Mouse (Mus musculus) heart, embryonic 14.5 days (tissue): ENCODE measurements around the gene Eral1. TPM values are rescaled to one million over a fixed set of nuclear protein-coding genes. Genes with fewer than 3 reads are reported as not detected.
"Not testable (repeated sequence)": the region's sequence is repeated elsewhere in the genome, so short reads cannot be mapped to it uniquely, and the experiment has no call there.

Experiments used
- ATAC-seq: fragments of 200-750 bp; cut with Nextera tagmentation; 2 replicates; pipeline ENCODE4 v1.8.0; 2017; ENCODE audit warnings: low read depth, moderate TSS enrichment; ENCODE audit not compliant: insufficient number of reproducible peaks, insufficient read depth, low FRiP score
- H3K27ac ChIP-seq, 2 experiments: fragments of 200-500 bp in 1 of 2; fragments of 300-500 bp in 1 of 2; sonication (generic) in 1 of 2; replicated peaks in 1 of 2; 2 replicates each; pipeline ENCODE4 v1.5.1; 2012 to 2014; ENCODE audit warnings: low read depth in 2 of 2, low read length in 2 of 2, control low read depth in 1 of 2, mild to moderate bottlenecking in 1 of 2, mixed read lengths in 1 of 2; ENCODE audit not compliant: control insufficient read depth in 1 of 2, insufficient read depth in 1 of 2
- H3K27me3 ChIP-seq: fragments of 300-500 bp; sonication (generic); 2 replicates; pipeline ENCODE4 v1.6.1; 2014; ENCODE audit warnings: mild to moderate bottlenecking, low read length, control low read depth; ENCODE audit not compliant: control insufficient read depth, insufficient read depth
- H3K36me3 ChIP-seq: fragments of 300-500 bp; sonication (generic); 2 replicates; pipeline ENCODE4 v1.6.1; 2014; ENCODE audit warnings: mild to moderate bottlenecking, control low read depth, low read length, mixed read lengths; ENCODE audit not compliant: control insufficient read depth, insufficient read depth
- H3K4me1 ChIP-seq, 2 experiments: fragments of 200-500 bp in 1 of 2; fragments of 300-500 bp in 1 of 2; sonication (generic) in 1 of 2; 2 replicates each; pipeline ENCODE4 v1.6.1; 2012 to 2014; ENCODE audit warnings: low read length in 2 of 2, control low read depth in 1 of 2, mixed read lengths in 1 of 2; ENCODE audit not compliant: control insufficient read depth in 2 of 2, insufficient read depth in 2 of 2
- H3K4me2 ChIP-seq: fragments of 300-500 bp; sonication (generic); 2 replicates; pipeline ENCODE4 v1.6.1; 2014; ENCODE audit warnings: mild to moderate bottlenecking, low read length
- H3K4me3 ChIP-seq, 2 experiments: fragments of 200-500 bp in 1 of 2; fragments of 300-500 bp in 1 of 2; sonication (generic) in 1 of 2; 2 replicates each; pipeline ENCODE4 v1.5.1; 2012 to 2014; ENCODE audit warnings: low read length in 2 of 2, mild to moderate bottlenecking in 2 of 2, control low read depth in 1 of 2, low read depth in 1 of 2, moderate library complexity in 1 of 2; ENCODE audit not compliant: control insufficient read depth in 1 of 2, insufficient read depth in 1 of 2
- H3K9ac ChIP-seq: fragments of 300-500 bp; sonication (generic); 2 replicates; pipeline ENCODE4 v1.6.1; 2014; ENCODE audit warnings: mild to moderate bottlenecking, low read length
- H3K9me3 ChIP-seq: fragments of 300-500 bp; sonication (generic); 2 replicates; pipeline ENCODE4 v1.6.1; 2016; ENCODE audit warnings: low read length, control low read depth; ENCODE audit not compliant: control insufficient read depth
- WGBS: fragments of 180-500 bp; shearing (Covaris S2); extraction: QIAGEN DNeasy Blood & Tissue Kit; methylation state at CpG from one replicate; pipeline ENCODE4 v1.1.7; 2014; 5-methylcytosine and 5-hydroxymethylcytosine counted together
- polyA plus RNA-seq: library from polyadenylated mRNA; unstranded; fragments of >200 nt; fragmentation: Nextera tagmentation; extraction: Ambion mirVana; gene quantifications from 2 replicates; pipeline ENCODE4 v1.2.1, GENCODE M21; 2014

The Eral1 gene
- polyA plus RNA-seq, 1 experiment from 2014 or later: 23.9 TPM

GRCm38 (mm10) chr11:78059833-78060757 is 20.1 kb downstream of the Eral1 start:
- 41% methylated on average over 9 of the region's 9 CpGs for WGBS
- Histone ChIP-seq H3K9me3 (no peaks in the 10 kb centered on the region), H3K9ac (no peak overlapping the region), H3K4me2 (no peak overlapping the region), H3K4me3 (no peak overlapping the region), H3K27me3 (no peaks in the 10 kb centered on the region), H3K4me1 (no peaks in the 10 kb centered on the region), H3K27ac (no peak overlapping the region), H3K36me3 (peaks cover 49% of the 10 kb centered on the region)
- peak; percentile 76; the same call in 1 of the 2 replicates for ATAC-seq

GRCm38 (mm10) chr11:78056946-78057345 is 23.2 kb downstream of the Eral1 start:
- Histone ChIP-seq H3K27ac (no peak overlapping the region), H3K4me3 (no peak overlapping the region), H3K9me3 (no peaks in the 10 kb centered on the region), H3K4me1 (no peaks in the 10 kb centered on the region), H3K9ac (no peak overlapping the region), H3K27me3 (no peaks in the 10 kb centered on the region), H3K4me2 (no peak overlapping the region), H3K36me3 (peaks cover 73% of the 10 kb centered on the region)
- 82% methylated on average over 8 of the region's 8 CpGs for WGBS
- ATAC-seq: no peak

GRCm38 (mm10) chr11:78053078-78053477 is 27.1 kb downstream of the Eral1 start:
- no peak overlapping the region for H3K4me3 ChIP-seq
- ATAC-seq: 0 out of 2 replicates have a peak, but pooled peaks have one; percentile 31
- H3K27ac ChIP-seq: no peak overlapping the region
- no peak overlapping the region for H3K4me2 ChIP-seq
- peaks cover 76% of the 10 kb centered on the region for H3K36me3 ChIP-seq
- 77% methylated on average over 8 of the region's 8 CpGs for WGBS
- H3K4me1 ChIP-seq: no peaks in the 10 kb centered on the region
- no peak overlapping the region for H3K9ac ChIP-seq
- no peaks in the 10 kb centered on the region for H3K9me3 ChIP-seq
- H3K27me3 ChIP-seq: no peaks in the 10 kb centered on the region

- not testable (repeated sequence) for ATAC-seq, H3K4me2 ChIP-seq
- WGBS: 100% methylated on average over 2 of the region's 4 CpGs
Measured at GRCm38 (mm10) chr11:78048637-78049036, 31.5 kb downstream of the Eral1 start.

GRCm38 (mm10) chr11:78044758-78045251 is 35.4 kb downstream of the Eral1 start:
- H3K9ac ChIP-seq: no peak overlapping the region
- H3K4me2 ChIP-seq: no peak overlapping the region
- peak overlapping the region; percentile 91 to 96 for H3K27ac ChIP-seq
- peaks cover 11 to 13% of the 10 kb centered on the region in 2 experiments for H3K4me1 ChIP-seq
- no peaks in the 10 kb centered on the region for H3K27me3 ChIP-seq
- 25% methylated on average over 5 of the region's 5 CpGs for WGBS
- ATAC-seq: peak; percentile 90
- peaks cover 14% of the 10 kb centered on the region; the same call in 1 of the 2 replicates for H3K36me3 ChIP-seq
- no peaks in the 10 kb centered on the region for H3K9me3 ChIP-seq
- H3K4me3 ChIP-seq: no peak overlapping the region

More at GRCm38 (mm10) chr11:78048637-78049036, 31.5 kb downstream of the Eral1 start:
- H3K4me3 ChIP-seq, H3K27me3 ChIP-seq, H3K9ac ChIP-seq, H3K9me3 ChIP-seq, H3K27ac ChIP-seq: not testable (repeated sequence)
- Histone ChIP-seq H3K36me3 (peaks cover 37% of the 10 kb centered on the region), H3K4me1 (peaks cover 11 to 13% of the 10 kb centered on the region in 2 experiments)

GRCm38 (mm10) chr11:78042290-78042870 is 37.8 kb downstream of the Eral1 start:
- not testable (repeated sequence) for H3K36me3 ChIP-seq, H3K4me3 ChIP-seq, H3K9ac ChIP-seq, H3K4me2 ChIP-seq, ATAC-seq, H3K27me3 ChIP-seq, H3K27ac ChIP-seq, H3K9me3 ChIP-seq
- whole genome bisulfite sequencing: 88% methylated on average over 4 of the region's 4 CpGs
- H3K4me1 ChIP-seq: peaks cover 14 to 25% of the 10 kb centered on the region in 2 experiments

- no peak overlapping the region for H3K4me2 ChIP-seq
- no peaks in the 10 kb centered on the region for H3K27me3 ChIP-seq
- no peak overlapping the region for H3K27ac ChIP-seq
- ATAC-seq: no peak
- H3K4me1 ChIP-seq: peaks cover 15 to 28% of the 10 kb centered on the region in 2 experiments
- H3K4me3 ChIP-seq: no peak overlapping the region
- H3K9ac ChIP-seq: no peak overlapping the region
- H3K9me3 ChIP-seq: no peaks in the 10 kb centered on the region
- WGBS: 84% methylated on average over 2 of the region's 2 CpGs
- 0 out of 2 replicates have a peak, but pooled peaks cover 4% of the 10 kb centered on the region for H3K36me3 ChIP-seq
Measured at GRCm38 (mm10) chr11:78040878-78041277, 39.3 kb downstream of the Eral1 start.
